Mouse (Mus musculus) WW6 (cell line): ENCODE results near the gene Hes5.

Source experiments
- DNase-seq: peaks from one replicate; pipeline ENCODE4 v3.0.0-alpha.2; 2013; ENCODE audit warnings: low read depth, low spot score

Gene Hes5

GRCm38 (mm10) chr4:155011312-155012025 lies 50.7 kb downstream of the Hes5 start:
- DNase-seq, result no peak
